Mouse (Mus musculus) heart, embryonic 10.5 days (tissue): Measurements from ENCODE around the gene Iqch. TPM values are rescaled to one million over a fixed set of nuclear protein-coding genes. Genes with fewer than 3 reads are reported as not detected.

Experiments
- DNase-seq: peaks from one replicate; pipeline ENCODE4 v3.0.0-alpha.2; 2017; ENCODE audit warnings: low spot score
- H3K27ac ChIP-seq: fragments of 300-500 bp; sonication (generic); 2 replicates; pipeline ENCODE4 v1.5.1; 2016; ENCODE audit warnings: mild to moderate bottlenecking
- H3K27me3 ChIP-seq: fragments of 300-500 bp; sonication (generic); 2 replicates; pipeline ENCODE4 v1.6.1; 2016; ENCODE audit warnings: mild to moderate bottlenecking; ENCODE audit not compliant: poor library complexity, insufficient read depth, severe bottlenecking
- H3K36me3 ChIP-seq: fragments of 300-500 bp; sonication (generic); 2 replicates; pipeline ENCODE4 v1.6.1; 2016; ENCODE audit warnings: mild to moderate bottlenecking, moderate library complexity
- H3K4me1 ChIP-seq: fragments of 300-500 bp; sonication (generic); 2 replicates; pipeline ENCODE4 v1.6.1; 2016; ENCODE audit warnings: mild to moderate bottlenecking
- H3K4me3 ChIP-seq: fragments of 300-500 bp; sonication (generic); 2 replicates; pipeline ENCODE4 v1.5.1; 2016; ENCODE audit warnings: mild to moderate bottlenecking, moderate library complexity
- H3K9me3 ChIP-seq: fragments of 300-500 bp; sonication (generic); 2 replicates; pipeline ENCODE4 v1.6.1; 2016; ENCODE audit warnings: mild to moderate bottlenecking, moderate library complexity
- WGBS: fragments of 180-500 bp; shearing (Covaris S2); methylation state at CpG from one replicate; pipeline ENCODE4 v1.1.7; 2016; 5-methylcytosine and 5-hydroxymethylcytosine counted together
- polyA plus RNA-seq: library from polyadenylated mRNA; unstranded; fragments of >200 nt; fragmentation: Nextera tagmentation; extraction: Ambion mirVana; gene quantifications from 2 replicates; pipeline ENCODE4 v1.2.1, GENCODE M21; 2016

Gene Iqch
- polyA plus RNA-seq, 1 experiment from 2014 or later = not detected

GRCm38 (mm10) chr9:63400176-63400575 lies 202.1 kb downstream of the Iqch start:
- DNase-seq = no peak
- Histone ChIP-seq H3K36me3 (no peaks in the 10 kb centered on the region), H3K4me3 (no peak overlapping the region; the same call in 1 of the 2 replicates), H3K4me1 (peaks cover 21% of the 10 kb centered on the region), H3K27me3 (no peaks in the 10 kb centered on the region), H3K27ac (no peak overlapping the region), H3K9me3 (no peaks in the 10 kb centered on the region)
- 82% methylated on average over 1 of the region's 1 CpGs for WGBS

- no peak for DNase-seq
- Histone ChIP-seq H3K9me3 (no peaks in the 10 kb centered on the region), H3K27me3 (no peaks in the 10 kb centered on the region), H3K27ac (peak overlapping the region; percentile 95), H3K36me3 (no peaks in the 10 kb centered on the region), H3K4me3 (peak overlapping the region; percentile 86), H3K4me1 (peaks cover 21% of the 10 kb centered on the region)
- WGBS = under 1% methylated on average over 8 of the region's 8 CpGs
Observed at GRCm38 (mm10) chr9:63399463-63399815, 202.9 kb downstream of the Iqch start.

- DNase-seq = peak; percentile 97
- peak within 1 kb of the TSS; percentile 86 for H3K4me3 ChIP-seq
- peak within 1 kb of the TSS; percentile 95 for H3K27ac ChIP-seq
- under 1% methylated on average over 74 of the region's 74 CpGs for WGBS
- no peaks in the 10 kb centered on the region for H3K9me3 ChIP-seq
- H3K27me3 ChIP-seq = no peaks in the 10 kb centered on the region
- H3K4me1 ChIP-seq = peaks cover 21% of the 10 kb centered on the region
- H3K36me3 ChIP-seq = no peaks in the 10 kb centered on the region
Observed at GRCm38 (mm10) chr9:63398611-63399462, 203.5 kb downstream of the Iqch start, which contains the start of gene 2300009A05Rik. Gene 2300009A05Rik, minus strand, starts transcription at chr9:63399246.

GRCm38 (mm10) chr9:63395612-63396011 lies 206.7 kb downstream of the Iqch start:
- Histone ChIP-seq H3K27me3 (no peaks in the 10 kb centered on the region), H3K36me3 (no peaks in the 10 kb centered on the region), H3K27ac (no peak overlapping the region), H3K4me3 (no peak overlapping the region), H3K9me3 (no peaks in the 10 kb centered on the region), H3K4me1 (peaks cover 21% of the 10 kb centered on the region)
- 61% methylated on average over 7 of the region's 7 CpGs for WGBS
- DNase-seq = no peak

GRCm38 (mm10) chr9:63391307-63391706 lies 211.0 kb downstream of the Iqch start:
- DNase-seq = no peak

GRCm38 (mm10) chr9:63382761-63383160 lies 219.5 kb downstream of the Iqch start:
- Histone ChIP-seq H3K27ac (no peak overlapping the region), H3K4me3 (no peak overlapping the region), H3K9me3 (no peaks in the 10 kb centered on the region), H3K4me1 (peaks cover 5% of the 10 kb centered on the region; the same call in 1 of the 2 replicates), H3K36me3 (no peaks in the 10 kb centered on the region), H3K27me3 (no peaks in the 10 kb centered on the region)
- DNase-seq = no peak
- WGBS = 97% methylated on average over 4 of the region's 4 CpGs

More at GRCm38 (mm10) chr9:63391307-63391706, 211.0 kb downstream of the Iqch start:
- Histone ChIP-seq H3K27me3 (no peaks in the 10 kb centered on the region), H3K4me3 (no peak overlapping the region), H3K4me1 (peaks cover 3% of the 10 kb centered on the region; the same call in 1 of the 2 replicates), H3K27ac (no peak overlapping the region), H3K9me3 (no peaks in the 10 kb centered on the region), H3K36me3 (no peaks in the 10 kb centered on the region)
- WGBS = 59% methylated on average over 2 of the region's 2 CpGs

- no peaks in the 10 kb centered on the region for H3K27me3 ChIP-seq
- 78% methylated on average over 3 of the region's 3 CpGs for WGBS
- H3K9me3 ChIP-seq = no peaks in the 10 kb centered on the region
- H3K4me3 ChIP-seq = no peak overlapping the region
- 0 out of 2 replicates have a peak, but pooled peaks cover 2% of the 10 kb centered on the region for H3K36me3 ChIP-seq
- H3K27ac ChIP-seq = no peak overlapping the region
- peaks cover 27% of the 10 kb centered on the region for H3K4me1 ChIP-seq
- DNase-seq = no peak
Observed at GRCm38 (mm10) chr9:63380326-63380725, 222.0 kb downstream of the Iqch start.

GRCm38 (mm10) chr9:63378174-63378573 lies 224.1 kb downstream of the Iqch start:
- 23% methylated on average over 8 of the region's 8 CpGs for WGBS
- peaks cover 47% of the 10 kb centered on the region for H3K4me1 ChIP-seq
- peaks cover 17% of the 10 kb centered on the region; the same call in 1 of the 2 replicates for H3K36me3 ChIP-seq
- peak overlapping the region; percentile 88 for H3K4me3 ChIP-seq
- no peaks in the 10 kb centered on the region for H3K27me3 ChIP-seq
- peak overlapping the region; percentile 98 for H3K27ac ChIP-seq
- no peak for DNase-seq
- no peaks in the 10 kb centered on the region for H3K9me3 ChIP-seq

GRCm38 (mm10) chr9:63377270-63378142 lies 224.8 kb downstream of the Iqch start, which contains the start of gene Map2k5:
Gene Map2k5, minus strand, starts transcription at chr9:63377902.
- WGBS = under 1% methylated on average over 58 of the region's 58 CpGs

GRCm38 (mm10) chr9:63373315-63373714 lies 229.0 kb downstream of the Iqch start:
- no peak for DNase-seq
- Histone ChIP-seq H3K36me3 (peaks cover 36% of the 10 kb centered on the region), H3K4me1 (peaks cover 76% of the 10 kb centered on the region), H3K9me3 (no peaks in the 10 kb centered on the region), H3K4me3 (no peak overlapping the region), H3K27ac (0 out of 2 replicates have a peak overlapping the region, but pooled peaks have one; percentile 52), H3K27me3 (no peaks in the 10 kb centered on the region)
- 14% methylated on average over 2 of the region's 2 CpGs for WGBS

More at GRCm38 (mm10) chr9:63377270-63378142, 224.8 kb downstream of the Iqch start, which contains the start of gene Map2k5:
- peak; percentile 95 for DNase-seq
- Histone ChIP-seq H3K9me3 (no peaks in the 10 kb centered on the region), H3K27me3 (no peaks in the 10 kb centered on the region), H3K36me3 (peaks cover 17% of the 10 kb centered on the region; the same call in 1 of the 2 replicates), H3K4me3 (peak within 1 kb of the TSS; percentile 88), H3K4me1 (peaks cover 51% of the 10 kb centered on the region), H3K27ac (peak within 1 kb of the TSS; percentile 98)

GRCm38 (mm10) chr9:63372541-63372940 lies 229.8 kb downstream of the Iqch start:
- H3K36me3 ChIP-seq = peaks cover 36% of the 10 kb centered on the region
- H3K4me1 ChIP-seq = peaks cover 74% of the 10 kb centered on the region

More at GRCm38 (mm10) chr9:63372541-63372940, 229.8 kb downstream of the Iqch start:
- H3K4me3 ChIP-seq = no peak overlapping the region
- DNase-seq = no peak
- no peak overlapping the region for H3K27ac ChIP-seq
- WGBS = 52% methylated on average over 8 of the region's 8 CpGs
- H3K27me3 ChIP-seq = no peaks in the 10 kb centered on the region
- H3K9me3 ChIP-seq = no peaks in the 10 kb centered on the region
